Mouse (Mus musculus): Measurements from ENCODE around the gene Galm.

- TF ChIP-seq POLR2A (IDR thresholded peaks at IDR 0.05; ENCODE audit: low read depth, low read length) (no peak), CTCF (IDR thresholded peaks at IDR 0.05; ENCODE audit: extremely low read depth, insufficient read depth, insufficient read length, insufficient replicate concordance) (no peak)
These were observed 31.1 kb upstream of the Galm start for GRCm38 (mm10) chr17:80096043-80096719.

All from spleen, adult 2 months (tissue).